Mouse (Mus musculus) C2C12 (cell line): ENCODE measurements at regions not wholly inside any gene's neighbourhood (a gene's known extent, or its start where the extent isn't known, plus 50 kb on each side); places are given as distances from the start of the nearest gene placed in this dataset.

Experiments
- CTCF ChIP-seq: IDR thresholded peaks from one replicate; pipeline ENCODE4 v1.5.1; 2011; ENCODE audit not compliant: control insufficient read depth, insufficient read depth, insufficient read length
- MAX ChIP-seq: IDR thresholded peaks from one replicate; pipeline ENCODE4 v1.6.1; 2011; ENCODE audit warnings: mild to moderate bottlenecking, control low read depth
- MYOG ChIP-seq: IDR thresholded peaks from one replicate; pipeline ENCODE4 v1.6.1; 2011; ENCODE audit not compliant: control insufficient read depth, insufficient read length; ENCODE audit errors: extremely low read depth
- USF1 ChIP-seq: IDR thresholded peaks from one replicate; pipeline ENCODE4 v1.6.1; 2011; ENCODE audit warnings: low read depth, mild to moderate bottlenecking, control low read depth, moderate library complexity

DNA sequence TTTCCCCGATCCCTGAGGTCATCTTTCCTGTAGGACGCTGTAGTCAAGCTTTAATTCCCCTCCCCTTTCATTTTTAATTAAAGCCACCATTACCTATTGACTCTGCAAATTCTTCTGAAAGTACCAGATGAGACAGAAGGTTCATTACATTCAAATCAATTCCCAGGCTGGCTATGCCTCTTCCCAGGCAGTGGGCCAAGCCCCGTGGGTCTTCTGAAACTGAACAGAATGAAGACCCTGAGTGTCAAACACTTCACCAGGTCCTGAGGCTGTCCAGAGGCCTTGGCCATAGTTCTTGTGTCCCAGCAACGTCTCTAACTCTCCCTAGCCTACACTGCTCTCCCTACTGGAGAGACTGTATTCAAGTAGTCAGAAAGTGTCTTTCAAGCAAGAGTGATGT, 607.4 kb downstream of the Pdcd6ip start:
- TF ChIP-seq CTCF = no peak
- TF ChIP-seq MYOG = no peak
- TF ChIP-seq MAX = no peak
- no peak for TF ChIP-seq USF1
